Mouse (Mus musculus) heart, adult 2 months (tissue): ENCODE measurements around the gene Gm35549. TPM values are rescaled to one million over a fixed set of nuclear protein-coding genes. Genes with fewer than 3 reads are reported as not detected.
A peak's percentile ranks its signal among the peaks of the same experiment; 100 is the strongest.

Source experiments
- DNase-seq, 2 experiments: peaks; one replicate each; pipeline ENCODE4 v3.0.0; 2021
- H3K27ac ChIP-seq: fragments of 200-600 bp; 2 replicates; pipeline ENCODE4 v1.8.1; 2022
- H3K27me3 ChIP-seq: fragments of 200-500 bp; 2 replicates; pipeline ENCODE4 v1.6.1; 2012; ENCODE audit warnings: mild to moderate bottlenecking, low read length, inconsistent platforms, mixed read lengths; ENCODE audit not compliant: control insufficient read depth, insufficient read depth
- H3K36me3 ChIP-seq: fragments of 200-500 bp; 2 replicates; pipeline ENCODE4 v1.6.1; 2012; ENCODE audit warnings: low read length, inconsistent platforms; ENCODE audit not compliant: control insufficient read depth, insufficient read depth
- H3K4me1 ChIP-seq: fragments of 200-500 bp; 2 replicates; pipeline ENCODE4 v1.6.1; 2011; ENCODE audit warnings: low read length; ENCODE audit not compliant: control insufficient read depth, insufficient read depth
- H3K4me3 ChIP-seq: fragments of 200-600 bp; 2 replicates; pipeline ENCODE4 v1.8.1; 2022
- H3K79me2 ChIP-seq: fragments of 200-500 bp; replicated peaks from 2 replicates; pipeline ENCODE4 v1.6.1; 2012; ENCODE audit warnings: mild to moderate bottlenecking, inconsistent platforms, low read length, moderate library complexity, mixed read lengths; ENCODE audit not compliant: control insufficient read depth, insufficient read depth
- H3K9ac ChIP-seq: fragments of 200-500 bp; 2 replicates; pipeline ENCODE4 v1.6.1; 2012; ENCODE audit warnings: low read depth, mild to moderate bottlenecking, control low read depth, inconsistent platforms, low read length, mixed read lengths
- CTCF ChIP-seq: fragments of 200-600 bp; IDR thresholded peaks from 2 replicates; pipeline ENCODE4 v1.8.1; 2022; ENCODE audit warnings: antibody characterized with exemption, mild to moderate bottlenecking, moderate library complexity
- EP300 ChIP-seq: fragments of 200-500 bp; IDR thresholded peaks from 2 replicates; pipeline ENCODE4 v1.6.1; 2011; ENCODE audit warnings: low read depth, low read length, control low read depth; ENCODE audit not compliant: insufficient read depth
- POLR2A ChIP-seq: fragments of 200-500 bp; IDR thresholded peaks from 2 replicates; pipeline ENCODE4 v1.6.1; 2011; ENCODE audit warnings: mild to moderate bottlenecking, low read depth, low read length, control low read depth; ENCODE audit not compliant: insufficient read depth
- WGBS: fragments of 180-500 bp; shearing (Covaris S2); methylation state at CpG from one replicate; pipeline ENCODE4 v1.1.7; 2018; 5-methylcytosine and 5-hydroxymethylcytosine counted together
- intact Hi-C: fragments of 180-260 bp; cut with DNase I; formaldehyde crosslinking; loops from one replicate; pipeline ENCODE4 v1.15.1; 2025
- polyA plus RNA-seq: library from polyadenylated mRNA; depleted of rRNA; stranded (reverse); fragments of >200 nt; gene quantifications from 2 replicates; pipeline ENCODE4 v1.2.3, GENCODE M21; 2012; rRNA removed
- total RNA-seq, 2 experiments: library from RNA; stranded (reverse); gene quantifications; 2 replicates each; pipeline ENCODE4 v1.2.3; 2021

Gm35549 gene
- total and polyA plus RNA-seq, 3 experiments: not detected

- H3K4me3 ChIP-seq: peak overlapping the region; percentile 82
- WGBS: 9% methylated on average over 10 of the region's 10 CpGs
- peaks cover 26% of the 10 kb centered on the region for H3K36me3 ChIP-seq
- intact Hi-C loops: loop anchor here (1.0 to 5.0 kb wide), 2 partner anchors 46 to 215 kb away; partner anchors contain the start of gene Tmem42
- H3K27ac ChIP-seq: peak overlapping the region; percentile 95
- DNase-seq: no peak
- H3K9ac ChIP-seq: peak overlapping the region; percentile 82
- no peaks in the 10 kb centered on the region for H3K27me3 ChIP-seq
- no peaks in the 10 kb centered on the region for H3K79me2 ChIP-seq
- TF ChIP-seq CTCF (no peak), POLR2A (peak; percentile 30), EP300 (no peak)
- H3K4me1 ChIP-seq: peaks cover 6% of the 10 kb centered on the region
These were observed 37.9 kb downstream of the Gm35549 start for GRCm38 (mm10) chr9:122805845-122806341.

- Histone ChIP-seq H3K9ac (peak within 1 kb of the TSS; percentile 82), H3K4me3 (peak within 1 kb of the TSS; percentile 82), H3K36me3 (peaks cover 21% of the 10 kb centered on the region), H3K79me2 (no peaks in the 10 kb centered on the region), H3K27ac (peak within 1 kb of the TSS; percentile 95), H3K27me3 (no peaks in the 10 kb centered on the region), H3K4me1 (peaks cover 6% of the 10 kb centered on the region)
- DNase-seq: peak; percentile 92 to 94
- intact Hi-C loops: loop anchor here (1.0 to 5.0 kb wide), 2 partner anchors 47 to 216 kb away; partner anchors contain the start of gene Tmem42
- no peak for TF ChIP-seq CTCF
- TF ChIP-seq POLR2A: peak; percentile 82
- peak; percentile 36; the same call in 1 of the 2 replicates for TF ChIP-seq EP300
- WGBS: 3% methylated on average over 42 of the region's 42 CpGs
These were observed 38.6 kb downstream of the Gm35549 start, which contains the start of gene Tcaim for GRCm38 (mm10) chr9:122805053-122805844. Gene Tcaim (plus strand): TSS chr9:122805539.

- intact Hi-C loops: no loop called here
- WGBS: 83% methylated on average over 1 of the region's 1 CpGs
- no peak for DNase-seq
These were observed 57.3 kb downstream of the Gm35549 start for GRCm38 (mm10) chr9:122786534-122786933.

GRCm38 (mm10) chr9:122785231-122785630 is 58.6 kb downstream of the Gm35549 start:
- no peak overlapping the region for H3K9ac ChIP-seq
- H3K4me3 ChIP-seq: no peak overlapping the region
- H3K27ac ChIP-seq: no peak overlapping the region
- intact Hi-C loops: no loop called here
- no peaks in the 10 kb centered on the region for H3K36me3 ChIP-seq
- WGBS: 65% methylated on average over 5 of the region's 5 CpGs
- DNase-seq: no peak
- TF ChIP-seq POLR2A (no peak), EP300 (no peak), CTCF (no peak)
- no peaks in the 10 kb centered on the region for H3K27me3 ChIP-seq
- no peaks in the 10 kb centered on the region for H3K4me1 ChIP-seq
- H3K79me2 ChIP-seq: no peaks in the 10 kb centered on the region

More at GRCm38 (mm10) chr9:122786534-122786933, 57.3 kb downstream of the Gm35549 start:
- no peak overlapping the region for H3K9ac ChIP-seq
- no peak for TF ChIP-seq CTCF
- TF ChIP-seq POLR2A: no peak
- TF ChIP-seq EP300: no peak
- no peak overlapping the region for H3K4me3 ChIP-seq
- no peaks in the 10 kb centered on the region for H3K4me1 ChIP-seq
- no peaks in the 10 kb centered on the region for H3K27me3 ChIP-seq
- H3K36me3 ChIP-seq: no peaks in the 10 kb centered on the region
- no peaks in the 10 kb centered on the region for H3K79me2 ChIP-seq
- no peak overlapping the region for H3K27ac ChIP-seq

Other genes starting within 250 kb of the Gm35549 start
- gene Topaz1, start 96.7 kb downstream of the Gm35549 start, total RNA-seq: not detected
- gene Topaz1, start 96.7 kb downstream of the Gm35549 start, polyA plus RNA-seq: not detected in 2 replicates
- gene Tcaim, start 38.5 kb downstream of the Gm35549 start, total RNA-seq: 10 to 100 TPM; 46.9 to 56.5 TPM
- 20.4 and 33.4 TPM in 2 replicates for gene Tcaim, start 38.5 kb downstream of the Gm35549 start, polyA plus RNA-seq
- 100 to 1,000 TPM in 1 of 2 experiments, 10 to 100 TPM in 1; 64.6 to 100 TPM for gene Zfp445, start 22.0 kb upstream of the Gm35549 start, total RNA-seq
- gene Zfp445, start 22.0 kb upstream of the Gm35549 start, polyA plus RNA-seq: 31.1 and 79.7 TPM in 2 replicates
- gene Zkscan7, start 41.6 kb upstream of the Gm35549 start, total RNA-seq: 1 to 10 TPM; 4.7 to 5.9 TPM
- gene Zkscan7, start 41.6 kb upstream of the Gm35549 start, polyA plus RNA-seq: 2.6 and 4.1 TPM in 2 replicates
- 1 to 10 TPM; 1.7 to 2.1 TPM for gene Zfp105, start 79.0 kb upstream of the Gm35549 start, total RNA-seq
- gene Zfp105, start 79.0 kb upstream of the Gm35549 start, polyA plus RNA-seq: 0.86 and 0.91 TPM in 2 replicates
- 10 to 100 TPM; 16.1 to 18.9 TPM for gene 1110059G10Rik, start 107.0 kb upstream of the Gm35549 start, total RNA-seq
- gene 1110059G10Rik, start 107.0 kb upstream of the Gm35549 start, polyA plus RNA-seq: 3.0 and 5.3 TPM in 2 replicates
- gene Kif15, start 107.0 kb upstream of the Gm35549 start, total RNA-seq: under 1 TPM; 0.13 to 0.34 TPM
- 0.21 and 1.3 TPM in 2 replicates for gene Kif15, start 107.0 kb upstream of the Gm35549 start, polyA plus RNA-seq
- gene Tmem42, start 177.3 kb upstream of the Gm35549 start, total RNA-seq: 10 to 100 TPM; 12.2 to 12.9 TPM
- 15.3 and 22.5 TPM in 2 replicates for gene Tmem42, start 177.3 kb upstream of the Gm35549 start, polyA plus RNA-seq
- not detected for gene Tgm4, start 190.7 kb upstream of the Gm35549 start, total RNA-seq
- gene Tgm4, start 190.7 kb upstream of the Gm35549 start, polyA plus RNA-seq: 0.23 TPM in 1 of 2 replicates, not detected in the other